11 mouse cellular contexts compared by ENCODE assay signal in genomic region chr13:95671108-95671897, GRCm38 (mm10). TPM values are rescaled to one million over a fixed set of nuclear protein-coding genes. Genes with fewer than 3 reads are reported as not detected.
DNase-seq lines count a peak whose midpoint lies in the region; ATAC-seq and TF ChIP-seq lines count a peak whose summit lies in the region.
"Had no signal": no experiment of that assay in that cellular context is flagged by ENCODE, and none has a peak within 500 bp of the region (broad histone marks: within the 10 kb centered on the region; RNA-seq: fewer than 3 reads in every experiment).

No protein-coding gene starts in this region.

- 73% methylated on average over 9 of the region's 9 CpGs for WGBS in forebrain, postnatal 0 days
- 89% methylated on average over 9 of the region's 9 CpGs for WGBS in forebrain, embryonic 10.5 days
- WGBS in midbrain, embryonic 10.5 days = 84% methylated on average over 9 of the region's 9 CpGs
- 85% methylated on average over 9 of the region's 9 CpGs for WGBS in midbrain, postnatal 0 days

- no peak overlapping the region for H3K4me2 ChIP-seq in forebrain, postnatal 0 days (ENCODE audit: low read depth)
- H3K4me2 ChIP-seq in midbrain, postnatal 0 days (ENCODE audit: low read depth, low read length, poor library complexity, severe bottlenecking) = no peak overlapping the region
- H3K4me2 ChIP-seq: midbrain, embryonic 15.5 days had no signal

- TF ChIP-seq CTCF in forebrain, postnatal 0 days (IDR thresholded peaks at IDR 0.05; ENCODE audit: low read depth) = no peak
- no peak for TF ChIP-seq CTCF in midbrain, postnatal 0 days (IDR thresholded peaks at IDR 0.05)

- no peak overlapping the region for H3K27ac ChIP-seq in forebrain, postnatal 0 days (ENCODE audit: low read depth, low read length)
- H3K27ac ChIP-seq in forebrain, embryonic 10.5 days = no peak overlapping the region
- H3K27ac ChIP-seq in midbrain, embryonic 10.5 days (replicated peaks) = 0 out of 2 replicates have a peak overlapping the region, but pooled peaks have one; percentile 17
- no peak overlapping the region for H3K27ac ChIP-seq in midbrain, postnatal 0 days (ENCODE audit: low read depth, low read length)
- H3K27ac ChIP-seq: midbrain, embryonic 15.5 days had no signal

- no peak overlapping the region for H3K4me3 ChIP-seq in forebrain, postnatal 0 days (ENCODE audit: low read depth, low read length)
- no peak overlapping the region for H3K4me3 ChIP-seq in forebrain, embryonic 10.5 days
- no peak overlapping the region for H3K4me3 ChIP-seq in midbrain, embryonic 10.5 days
- H3K4me3 ChIP-seq in midbrain, postnatal 0 days (ENCODE audit: low read depth, low read length) = no peak overlapping the region
- H3K4me3 ChIP-seq: midbrain, embryonic 15.5 days had no signal

- no peaks in the 10 kb centered on the region for H3K27me3 ChIP-seq in forebrain, postnatal 0 days (ENCODE audit: insufficient read depth, low read length)
- no peaks in the 10 kb centered on the region for H3K27me3 ChIP-seq in forebrain, embryonic 10.5 days (ENCODE audit: poor library complexity, severe bottlenecking)
- no peaks in the 10 kb centered on the region for H3K27me3 ChIP-seq in midbrain, embryonic 10.5 days (ENCODE audit: low read depth, poor library complexity, severe bottlenecking)
- H3K27me3 ChIP-seq in midbrain, postnatal 0 days (ENCODE audit: insufficient read depth, low read length) = no peaks in the 10 kb centered on the region
- H3K27me3 ChIP-seq: midbrain, embryonic 15.5 days had no signal

- peak; percentile 34 for ATAC-seq in forebrain, postnatal 0 days
- no peak for ATAC-seq in midbrain, postnatal 0 days (ENCODE audit: low FRiP score)
- peak; percentile 49 to 71; a peak in 2 of 4 replicates for ATAC-seq in hematopoietic stem cell, adult 5-6 weeks (replicated peaks in 1 of 2; ENCODE audit: insufficient read depth in 1 of 2, low FRiP score in 2 of 2, low TSS enrichment in 1 of 2, low read depth in 1 of 2, poor library complexity in 2 of 2, severe bottlenecking in 2 of 2)
- peak; percentile 96 for ATAC-seq in megakaryocyte-erythroid progenitor cell, adult 5-6 weeks (replicated peaks; ENCODE audit: low FRiP score, low TSS enrichment, poor library complexity, severe bottlenecking)
- ATAC-seq: hindbrain, embryonic 16.5 days; midbrain, embryonic 15.5 days had no signal

- no peak overlapping the region for H3K9ac ChIP-seq in forebrain, postnatal 0 days
- H3K9ac ChIP-seq in midbrain, postnatal 0 days (replicated peaks; ENCODE audit: low read length, poor library complexity, severe bottlenecking) = no peak overlapping the region
- H3K9ac ChIP-seq: midbrain, embryonic 15.5 days had no signal

- no peak for DNase-seq in forebrain, postnatal 0 days
- DNase-seq in forebrain, embryonic 10.5 days (ENCODE audit: extremely low spot score, low spot score) = no peak
- no peak for DNase-seq in midbrain, embryonic 10.5 days (ENCODE audit: low spot score)
- DNase-seq in midbrain, postnatal 0 days (ENCODE audit: low spot score) = no peak
- DNase-seq in cerebellum, postnatal 10 days = no peak
- no peak for DNase-seq in frontal cortex, postnatal 36 days (ENCODE audit: low spot score in 2 of 2)
- DNase-seq: kidney, postnatal 4 days had no signal

- no peaks in the 10 kb centered on the region for H3K9me3 ChIP-seq in forebrain, postnatal 0 days (ENCODE audit: low read length)
- H3K9me3 ChIP-seq in forebrain, embryonic 10.5 days = no peaks in the 10 kb centered on the region
- no peaks in the 10 kb centered on the region for H3K9me3 ChIP-seq in midbrain, embryonic 10.5 days (replicated peaks)
- H3K9me3 ChIP-seq in midbrain, postnatal 0 days (ENCODE audit: low read length) = no peaks in the 10 kb centered on the region
- H3K9me3 ChIP-seq: midbrain, embryonic 15.5 days had no signal

- no peaks in the 10 kb centered on the region for H3K36me3 ChIP-seq in forebrain, postnatal 0 days (ENCODE audit: insufficient read depth)
- H3K36me3 ChIP-seq in forebrain, embryonic 10.5 days (replicated peaks) = peaks cover 52% of the 10 kb centered on the region
- H3K36me3 ChIP-seq in midbrain, embryonic 10.5 days = peaks cover 67% of the 10 kb centered on the region
- H3K36me3 ChIP-seq in midbrain, postnatal 0 days (ENCODE audit: insufficient read depth, low read length) = no peaks in the 10 kb centered on the region
- H3K36me3 ChIP-seq: midbrain, embryonic 15.5 days had no signal

- no peaks in the 10 kb centered on the region for H3K4me1 ChIP-seq in forebrain, postnatal 0 days (ENCODE audit: insufficient read depth)
- H3K4me1 ChIP-seq in forebrain, embryonic 10.5 days = peaks cover under 1% of the 10 kb centered on the region; the same call in 1 of the 2 replicates
- peaks cover under 1% of the 10 kb centered on the region; the same call in 1 of the 2 replicates for H3K4me1 ChIP-seq in midbrain, embryonic 10.5 days
- H3K4me1 ChIP-seq in midbrain, postnatal 0 days (ENCODE audit: insufficient read depth, low read length) = no peaks in the 10 kb centered on the region
- H3K4me1 ChIP-seq: midbrain, embryonic 15.5 days had no signal

RNA-seq across cellular contexts. Expression of gene F2rl2, which starts 25.4 kb away (rescaled TPM):
- 0.10 and 1.1 TPM in 2 replicates for total RNA-seq in forebrain, postnatal 0 days (2014; rRNA removed)
- polyA plus RNA-seq in forebrain, postnatal 0 days (2015; fragmentation: Nextera tagmentation; extraction: Ambion mirVana) = 0.38 and 0.39 TPM in 2 replicates
- 1.9 and 2.2 TPM in 2 replicates for polyA plus RNA-seq in forebrain, embryonic 10.5 days (2016; fragmentation: Nextera tagmentation; extraction: Ambion mirVana)
- polyA plus RNA-seq in midbrain, embryonic 10.5 days (2016; fragmentation: Nextera tagmentation; extraction: Ambion mirVana) = 1.5 and 2.3 TPM in 2 replicates
- 0.38 and 0.49 TPM in 2 replicates for total RNA-seq in midbrain, postnatal 0 days (2014; rRNA removed)
- polyA plus RNA-seq in midbrain, postnatal 0 days (2015; fragmentation: Nextera tagmentation; extraction: Ambion mirVana) = 0.34 and 0.68 TPM in 2 replicates
- 1.4 and 1.8 TPM in 2 replicates for total RNA-seq in hematopoietic stem cell, adult 5-6 weeks (2017)
- total RNA-seq in megakaryocyte-erythroid progenitor cell, adult 5-6 weeks (2014; fragmentation: Nextera tagmentation) = 0.70 and 1.1 TPM in 2 replicates
- total RNA-seq in megakaryocyte-erythroid progenitor cell, adult 5-6 weeks (2017) = 3.0 TPM in 2 replicates

RNA-seq across cellular contexts. Expression of gene F2r, which starts 53.0 kb away (rescaled TPM):
- total RNA-seq in forebrain, postnatal 0 days (2014; rRNA removed) = 28.4 and 41.7 TPM in 2 replicates
- polyA plus RNA-seq in forebrain, postnatal 0 days (2015; fragmentation: Nextera tagmentation; extraction: Ambion mirVana) = 20.1 and 28.0 TPM in 2 replicates
- polyA plus RNA-seq in forebrain, embryonic 10.5 days (2016; fragmentation: Nextera tagmentation; extraction: Ambion mirVana) = 106 and 110 TPM in 2 replicates
- 117 and 122 TPM in 2 replicates for polyA plus RNA-seq in midbrain, embryonic 10.5 days (2016; fragmentation: Nextera tagmentation; extraction: Ambion mirVana)
- 36.3 and 48.3 TPM in 2 replicates for total RNA-seq in midbrain, postnatal 0 days (2014; rRNA removed)
- polyA plus RNA-seq in midbrain, postnatal 0 days (2015; fragmentation: Nextera tagmentation; extraction: Ambion mirVana) = 27.3 and 28.8 TPM in 2 replicates
- total RNA-seq in hematopoietic stem cell, adult 5-6 weeks (2017) = 29.5 and 39.1 TPM in 2 replicates
- total RNA-seq in megakaryocyte-erythroid progenitor cell, adult 5-6 weeks (2014; fragmentation: Nextera tagmentation) = 25.5 and 37.9 TPM in 2 replicates
- 41.8 and 85.3 TPM in 2 replicates for total RNA-seq in megakaryocyte-erythroid progenitor cell, adult 5-6 weeks (2017)
